Mouse (Mus musculus) thymus, postnatal 25 days (tissue): Measurements from ENCODE around the gene Ehd2.
"Not testable (repeated sequence)": the region's sequence is repeated elsewhere in the genome, so short reads cannot be mapped to it uniquely, and the experiment has no call there.

Experiments used
- DNase-seq: peaks from one replicate; pipeline ENCODE4 v3.0.0; 2022

Ehd2 gene

DNA sequence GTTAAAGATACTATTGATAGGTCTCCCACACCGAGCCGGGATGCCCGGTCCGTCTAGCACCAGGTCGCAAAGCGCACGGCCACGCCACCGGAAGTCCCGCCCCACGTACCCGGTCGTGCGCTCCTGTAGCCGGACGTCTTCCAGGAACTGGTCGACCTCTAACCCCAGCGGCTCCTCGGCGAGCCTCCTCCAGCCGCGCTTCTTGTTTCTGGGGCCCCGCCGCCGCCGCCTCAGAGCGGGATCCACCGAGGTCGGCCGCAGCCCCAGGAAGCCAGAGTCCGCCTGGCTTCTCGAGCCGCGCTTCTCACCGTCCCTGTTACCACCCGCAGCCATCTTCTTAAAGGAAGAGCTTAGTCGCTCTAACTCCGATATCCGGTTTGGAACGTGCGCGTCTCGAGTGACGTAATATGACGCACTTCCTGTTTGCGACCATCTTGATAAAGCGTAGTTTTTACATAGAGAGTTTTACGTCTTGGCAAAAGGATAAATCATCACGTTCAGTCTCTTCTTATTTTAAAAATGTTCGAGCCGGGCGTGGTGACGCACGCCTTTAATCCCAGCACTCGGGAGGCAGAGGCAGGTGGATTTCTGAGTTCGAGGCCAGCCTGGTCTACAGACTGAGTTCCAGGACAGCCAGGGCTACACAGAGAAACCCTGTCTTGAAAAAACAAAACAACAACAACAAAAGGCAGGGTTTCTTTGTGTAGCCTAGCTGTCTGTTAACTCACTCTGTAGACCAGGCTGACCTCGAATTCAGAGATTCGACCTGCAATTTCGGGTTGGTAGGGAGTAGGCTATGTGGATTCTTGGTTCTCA lies 21.4 kb downstream of the Ehd2 start, which contains the start of gene Nop53:
Nop53 (minus strand) TSS at position 354 of the 816 bp plus-strand sequence.
- DNase-seq, result peak; percentile 89

DNA sequence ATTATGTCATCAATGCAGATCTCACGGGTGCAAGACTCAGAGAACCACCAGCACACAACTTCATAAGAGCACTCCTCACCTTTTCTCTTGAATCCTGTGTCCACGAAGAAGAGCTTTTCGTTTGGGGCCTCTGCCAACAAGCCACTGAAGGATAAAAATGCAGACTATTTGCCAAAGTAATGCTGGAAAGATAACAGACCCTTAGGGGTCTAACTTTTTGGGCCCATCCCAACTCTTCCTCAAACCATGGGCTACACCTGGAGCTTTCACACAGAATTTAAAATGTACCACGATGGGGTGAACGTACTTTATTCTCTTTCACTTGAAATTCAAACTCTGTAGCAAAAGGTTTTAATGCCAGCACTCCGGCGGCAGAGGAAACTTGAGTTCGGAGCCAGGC lies 22.2 kb downstream of the Ehd2 start:
- DNase-seq, result no peak

DNA sequence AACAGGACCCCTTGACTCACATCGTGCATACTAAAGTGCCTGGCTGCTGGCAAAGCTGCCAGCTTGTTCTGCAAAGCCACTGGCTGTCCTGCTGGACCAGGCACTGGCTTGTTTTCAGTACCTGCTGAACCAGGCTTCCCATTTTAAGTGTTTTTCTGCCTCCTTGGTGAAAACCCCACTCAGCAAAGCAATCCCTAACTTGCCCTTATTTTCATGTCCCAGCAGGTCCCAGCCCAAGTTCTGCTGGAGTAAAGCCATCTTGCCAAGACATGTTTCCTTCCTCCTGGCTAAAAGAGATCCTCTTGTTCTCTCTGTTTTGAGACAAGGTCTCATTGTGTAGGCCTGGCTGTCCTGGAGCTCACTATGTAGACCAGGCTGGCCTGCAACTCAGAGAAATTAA lies 23.1 kb downstream of the Ehd2 start:
- DNase-seq, result no peak

DNA sequence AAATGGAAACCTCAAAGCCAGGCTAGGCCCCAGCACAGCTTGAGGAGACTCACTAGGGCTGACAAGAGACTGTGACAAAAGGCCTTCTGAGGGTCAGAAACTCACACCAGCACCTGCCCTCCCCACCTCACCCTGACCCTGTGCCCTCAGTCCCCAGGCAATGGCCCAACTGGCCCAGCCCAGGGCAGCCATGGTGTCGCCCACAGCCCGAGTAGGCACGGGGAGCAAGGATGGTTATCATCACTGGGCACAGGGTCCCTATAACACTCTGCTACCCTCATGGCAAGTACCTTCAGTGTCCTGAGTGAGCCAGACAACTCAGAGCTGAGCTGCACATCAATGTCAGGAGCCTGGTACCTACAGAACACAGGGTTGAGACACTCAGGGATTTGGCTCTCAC lies 28.7 kb downstream of the Ehd2 start:
- no peak for DNase-seq

DNA sequence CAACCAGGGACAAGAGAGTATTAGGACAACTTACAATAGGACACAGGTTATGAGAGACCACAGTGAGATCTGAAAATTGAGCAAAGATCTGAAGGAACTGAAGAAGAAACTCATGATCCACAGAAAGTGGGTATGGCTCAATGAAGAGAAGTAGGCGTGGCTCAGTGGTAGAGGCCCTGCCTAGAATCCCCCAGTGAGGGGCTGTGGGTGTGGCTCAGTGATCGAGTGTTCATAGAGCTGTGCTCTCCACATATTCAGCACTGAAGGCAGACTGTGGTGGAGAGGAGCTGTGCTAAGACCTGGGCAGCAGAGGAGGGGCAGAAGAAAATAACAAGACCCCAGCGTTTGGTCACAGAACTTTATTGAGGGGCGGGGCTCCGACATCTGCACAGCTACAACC lies 29.9 kb downstream of the Ehd2 start:
- DNase-seq, result no peak

DNA sequence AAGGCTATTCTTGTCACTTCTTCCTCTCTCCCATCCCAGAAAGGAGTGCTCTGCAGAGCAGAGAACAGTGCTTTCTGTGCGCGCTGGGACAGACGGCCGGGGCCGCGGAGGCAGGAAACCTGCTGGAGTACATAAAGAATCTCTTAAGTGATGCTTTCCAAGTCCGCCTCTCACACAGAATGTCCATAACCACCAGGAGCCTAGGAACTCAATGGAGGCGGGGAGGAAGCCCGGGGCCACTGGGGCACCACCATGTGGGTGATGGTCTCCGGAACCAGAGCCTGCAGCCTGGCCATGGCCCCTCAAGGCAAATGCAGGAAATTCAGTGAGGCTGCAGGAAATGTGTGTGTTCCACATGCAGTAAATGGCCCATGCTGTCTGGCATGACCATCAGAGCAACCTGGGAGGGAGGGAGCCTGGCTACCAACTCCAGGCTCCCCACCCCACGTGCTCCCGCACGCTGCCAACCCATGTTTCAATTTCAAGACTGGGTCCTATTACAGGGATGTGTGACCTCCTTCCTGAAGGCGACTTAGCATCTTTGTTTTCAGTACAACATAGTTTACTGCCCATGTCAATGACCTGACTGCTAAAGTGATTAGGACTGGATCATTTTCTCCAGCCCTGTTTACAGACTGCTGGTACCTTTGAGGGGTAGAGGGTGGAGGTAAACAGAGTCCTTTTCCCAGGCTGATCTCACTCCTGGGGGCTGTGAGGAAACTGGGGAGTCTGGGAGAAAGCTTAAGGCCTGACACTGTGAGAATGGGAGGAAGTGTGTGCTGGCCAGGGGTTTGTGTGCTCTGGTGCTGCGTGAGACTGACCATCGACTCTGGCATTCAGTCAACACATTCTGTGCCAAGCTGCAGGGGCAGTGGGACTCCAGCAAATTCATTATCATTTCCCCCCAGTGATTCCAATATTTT lies 33.7 kb downstream of the Ehd2 start:
- DNase-seq, result no peak

DNA sequence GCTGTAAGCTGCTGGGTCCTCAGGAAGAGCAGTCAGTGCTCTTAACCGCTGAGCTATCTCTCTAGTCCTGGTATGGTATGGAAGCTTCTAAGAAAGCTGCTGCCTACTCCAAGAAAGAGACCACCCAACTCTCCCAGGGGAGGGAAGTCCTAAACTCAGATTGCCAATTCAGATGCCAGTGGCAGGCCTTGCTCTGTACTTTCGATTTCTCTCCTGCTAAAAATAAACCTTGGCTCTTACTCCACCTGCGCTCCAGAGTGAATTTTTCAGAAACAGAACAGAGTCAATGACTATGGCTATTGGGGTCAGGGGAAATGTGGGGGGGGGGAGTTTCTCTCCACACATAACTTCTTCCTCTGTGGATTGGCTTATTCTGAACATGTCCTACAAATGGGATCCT lies 35.7 kb downstream of the Ehd2 start:
- no peak for DNase-seq

DNA sequence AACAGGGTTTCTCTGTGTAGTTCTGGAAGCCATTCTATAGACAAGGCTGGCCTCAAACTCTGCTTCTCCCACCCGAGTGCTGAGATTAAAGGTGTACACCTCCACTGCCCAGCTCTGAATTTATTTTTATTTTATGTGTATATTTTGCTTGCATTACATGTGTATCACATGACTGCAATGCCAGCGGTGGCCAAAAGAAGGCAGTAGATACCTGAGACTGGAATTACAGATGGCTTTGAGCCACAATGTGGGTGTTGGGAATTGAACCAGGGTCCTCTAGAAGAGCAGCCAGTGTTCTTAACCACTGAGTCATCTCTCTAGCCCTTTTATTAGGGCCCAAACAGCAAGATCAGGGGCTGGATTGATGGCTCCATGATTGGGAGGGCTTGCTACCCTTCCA lies 36.8 kb downstream of the Ehd2 start:
- DNase-seq, result no peak

DNA sequence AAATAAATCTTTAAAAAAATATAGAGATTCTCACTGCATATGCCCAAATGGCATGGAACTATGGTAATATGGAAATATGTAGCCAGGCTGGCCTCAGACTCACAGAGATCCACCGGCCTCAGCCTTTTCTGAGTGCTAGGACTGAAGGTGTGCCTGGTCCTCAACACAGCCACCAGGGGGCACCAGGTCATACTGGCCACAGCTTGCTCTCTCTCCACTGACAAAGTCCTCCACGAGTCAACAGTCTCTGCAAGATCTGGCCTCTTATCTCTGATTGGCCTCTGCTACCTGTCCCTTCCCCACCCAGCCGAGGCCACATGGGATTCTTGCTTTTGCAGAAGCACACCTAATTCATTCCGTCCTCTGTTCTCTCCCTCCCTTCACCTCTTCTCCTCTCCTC lies 37.5 kb downstream of the Ehd2 start:
- DNase-seq, result peak; percentile 63

DNA sequence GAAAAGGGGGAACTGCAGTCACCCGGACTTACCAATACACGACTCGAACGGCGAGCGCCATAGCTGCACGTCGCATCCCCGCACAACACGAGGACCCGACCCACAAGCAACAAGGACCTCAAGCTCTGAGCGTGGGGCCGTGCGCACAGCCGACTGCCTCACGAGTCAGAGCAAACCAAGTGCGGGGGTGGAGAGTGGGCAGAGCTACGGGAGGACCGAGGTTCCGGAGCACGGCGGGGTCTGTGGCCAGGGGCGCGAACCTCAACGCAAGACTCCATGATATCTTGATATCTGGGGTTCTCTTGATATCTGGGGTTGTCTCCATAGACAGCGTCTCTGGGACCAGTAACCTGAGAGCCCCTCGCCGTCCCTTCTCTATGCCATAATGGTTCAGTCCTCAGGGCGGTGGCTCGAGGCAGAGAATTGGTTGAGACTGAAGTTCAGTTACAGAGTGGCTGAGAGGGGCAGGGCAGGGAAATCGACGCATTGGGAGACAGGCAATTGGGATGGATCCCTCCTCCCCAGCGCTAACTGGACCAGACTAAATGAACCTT lies 45.1 kb downstream of the Ehd2 start, which contains the start of gene Selenow:
Selenow (minus strand) TSS at position 183 of the 554 bp plus-strand sequence.
- DNase-seq, result peak; percentile 93

DNA sequence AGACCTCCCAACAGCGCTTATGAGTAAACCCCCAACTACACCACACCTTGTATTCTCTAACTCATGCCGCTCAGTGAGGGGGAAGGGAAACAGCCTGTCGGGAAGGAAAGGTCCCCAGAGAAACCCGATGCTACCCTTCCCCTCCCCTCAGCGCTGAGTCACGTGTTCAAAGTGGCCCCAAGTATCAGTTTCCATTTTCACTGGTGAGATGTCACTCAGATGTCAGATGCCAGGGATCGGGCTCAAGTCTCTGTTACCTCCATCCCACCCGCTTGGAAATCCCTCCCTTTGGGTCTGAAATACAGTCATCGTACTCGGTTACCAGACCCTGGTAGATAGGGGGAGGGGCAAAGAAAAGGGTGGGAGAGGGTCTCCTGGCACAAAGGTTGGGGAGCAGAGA lies 45.6 kb downstream of the Ehd2 start:
- DNase-seq, result peak; percentile 58

DNA sequence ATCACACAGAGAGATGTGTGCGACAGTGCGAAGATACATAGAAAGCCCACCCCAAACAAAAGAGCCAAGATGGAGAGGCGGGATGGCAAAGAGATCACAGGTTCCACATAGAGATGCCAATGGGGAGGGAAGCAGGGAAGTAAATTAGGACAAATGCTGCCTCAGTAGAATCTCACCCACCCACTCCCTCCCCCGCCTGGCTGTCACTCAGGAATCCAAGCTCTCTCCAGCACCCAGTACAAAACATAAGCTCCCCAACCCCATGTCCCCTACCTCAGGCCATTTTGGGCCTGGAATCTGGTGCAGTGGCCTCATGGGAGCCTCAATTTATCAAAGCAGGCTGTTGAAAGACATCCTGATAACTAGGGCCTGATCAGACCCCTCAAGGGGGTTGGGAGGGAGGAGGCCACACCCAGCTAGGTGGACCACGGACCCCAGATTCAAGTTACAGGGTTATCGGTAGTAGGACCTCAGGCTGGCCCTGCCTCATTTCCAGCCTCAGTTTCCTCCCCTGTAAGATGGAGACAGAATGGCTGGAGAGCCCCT lies 46.6 kb downstream of the Ehd2 start:
- DNase-seq, result no peak

DNA sequence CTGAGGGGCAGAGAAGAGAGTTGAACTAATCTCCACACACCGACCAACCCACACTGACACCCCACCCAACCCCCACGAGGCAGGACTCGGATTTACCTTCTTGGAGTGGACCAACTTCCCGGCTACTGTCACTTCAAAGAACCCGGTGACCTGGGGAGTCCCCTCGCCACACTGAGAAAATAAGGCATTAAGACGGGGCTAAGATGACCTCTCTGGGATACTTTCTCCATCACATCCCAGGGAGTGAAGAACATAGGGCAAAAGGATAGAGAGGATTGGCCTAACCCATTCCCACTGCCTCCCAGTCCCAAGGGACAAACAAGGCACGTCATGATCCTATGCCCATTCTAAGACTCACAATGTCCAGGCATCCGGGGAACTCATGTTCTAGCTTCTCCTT lies 47.4 kb downstream of the Ehd2 start:
- no peak for DNase-seq

DNA sequence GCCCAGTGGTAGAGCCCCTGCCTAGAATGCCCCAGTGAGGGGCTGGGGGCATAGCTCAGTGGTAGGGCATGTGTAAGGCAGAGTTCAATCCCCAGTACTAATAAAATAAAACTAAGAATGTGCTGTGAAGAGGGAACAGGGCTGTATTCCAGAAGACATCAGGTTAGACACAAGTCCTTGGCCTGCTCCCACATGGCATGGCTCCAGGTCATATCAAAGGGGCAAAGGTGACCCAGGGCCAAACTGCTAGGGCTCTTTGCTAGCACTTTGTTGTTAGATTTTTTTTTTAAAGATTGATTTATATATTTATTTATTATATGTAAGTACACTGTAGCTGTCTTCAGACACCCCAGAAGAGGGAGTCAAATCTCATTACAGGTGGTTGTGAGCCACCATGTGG lies 49.0 kb downstream of the Ehd2 start:
- DNase-seq, result no peak

DNA sequence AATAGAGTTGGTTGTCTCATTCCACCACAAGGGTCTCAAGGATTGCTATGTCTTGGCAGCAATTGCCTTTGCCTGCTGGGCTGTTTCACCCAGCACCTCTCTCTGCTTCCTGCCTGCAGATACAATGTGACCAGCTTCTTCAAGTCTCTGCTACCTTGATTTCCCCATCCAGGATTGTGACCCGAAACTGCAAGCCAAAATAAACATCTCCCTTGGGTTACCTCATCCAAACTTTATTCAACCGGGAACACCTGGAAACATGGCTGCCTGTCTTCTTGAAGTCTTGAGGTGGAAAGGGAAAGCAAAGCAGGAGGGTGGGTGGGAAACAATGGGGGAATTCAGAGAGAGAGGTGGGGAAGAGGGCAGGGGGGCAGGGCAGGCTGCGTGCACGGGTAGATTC lies 50.4 kb downstream of the Ehd2 start:
- DNase-seq, result no peak

DNA sequence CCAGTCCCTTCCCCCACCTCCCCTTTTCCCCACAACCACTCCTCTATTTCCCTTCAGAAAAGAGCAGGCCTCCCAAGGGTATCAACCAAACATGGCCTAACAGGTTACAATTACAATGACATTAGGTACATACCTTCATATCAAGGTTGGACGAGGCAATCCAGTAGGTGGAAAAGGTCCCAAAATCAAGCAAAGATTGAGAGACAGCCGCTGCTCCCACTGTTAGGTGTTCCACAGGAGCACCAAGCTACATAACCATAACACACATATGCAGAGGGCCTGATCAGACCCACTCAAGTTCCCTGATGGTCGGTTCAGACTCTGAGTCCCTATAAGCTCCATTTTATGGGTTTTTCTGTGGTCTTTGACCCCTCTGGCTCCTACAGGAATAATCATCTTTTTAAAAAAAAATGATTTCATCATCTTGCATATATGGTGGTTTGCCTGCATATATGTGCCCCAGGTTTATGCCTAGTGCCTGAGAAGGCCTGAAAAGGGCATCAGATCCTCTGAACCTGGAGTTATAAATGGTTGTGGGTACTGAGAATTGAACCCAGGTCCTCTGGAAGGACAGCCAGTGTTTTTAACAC lies 51.1 kb downstream of the Ehd2 start:
- no peak for DNase-seq

DNA sequence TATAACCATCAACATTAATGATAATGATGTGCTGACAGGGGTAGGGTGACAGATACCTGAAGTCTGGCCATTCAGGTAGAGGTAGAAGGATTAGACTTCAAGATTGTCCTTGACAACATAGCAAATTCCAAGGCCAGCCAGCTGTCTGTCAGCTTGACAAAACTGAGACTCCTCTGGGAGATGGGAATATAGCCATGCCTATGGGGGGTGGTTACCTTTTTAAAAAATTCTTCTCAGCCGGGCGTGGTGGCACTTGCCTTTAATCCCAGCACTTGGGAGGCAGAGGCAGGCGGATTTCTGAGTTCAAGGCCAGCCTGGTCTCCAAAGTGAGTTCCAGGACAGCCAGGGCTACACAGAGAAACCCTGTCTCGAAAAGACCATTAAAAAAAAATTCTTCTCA lies 51.7 kb downstream of the Ehd2 start:
- not testable (repeated sequence) for DNase-seq

DNA sequence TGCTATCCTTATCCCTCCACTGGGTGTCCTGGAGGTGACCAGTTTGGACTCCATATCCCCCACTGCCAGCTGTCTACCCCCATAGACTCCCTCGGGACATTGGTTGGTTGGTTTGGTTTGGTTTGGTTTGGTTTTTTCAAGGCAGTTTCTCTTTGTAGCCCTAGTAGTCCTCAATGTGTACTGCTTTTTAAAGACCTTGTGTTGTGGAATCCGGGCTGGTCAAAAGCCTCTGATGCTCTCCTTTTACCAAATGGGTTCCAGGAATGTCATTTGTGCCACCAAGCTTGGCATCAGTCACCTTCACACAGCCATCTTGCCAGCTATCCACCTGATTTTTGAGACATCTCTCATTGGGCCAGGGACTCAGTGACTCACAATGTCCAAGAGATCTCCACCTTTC lies 52.6 kb downstream of the Ehd2 start:
- no peak for DNase-seq

DNA sequence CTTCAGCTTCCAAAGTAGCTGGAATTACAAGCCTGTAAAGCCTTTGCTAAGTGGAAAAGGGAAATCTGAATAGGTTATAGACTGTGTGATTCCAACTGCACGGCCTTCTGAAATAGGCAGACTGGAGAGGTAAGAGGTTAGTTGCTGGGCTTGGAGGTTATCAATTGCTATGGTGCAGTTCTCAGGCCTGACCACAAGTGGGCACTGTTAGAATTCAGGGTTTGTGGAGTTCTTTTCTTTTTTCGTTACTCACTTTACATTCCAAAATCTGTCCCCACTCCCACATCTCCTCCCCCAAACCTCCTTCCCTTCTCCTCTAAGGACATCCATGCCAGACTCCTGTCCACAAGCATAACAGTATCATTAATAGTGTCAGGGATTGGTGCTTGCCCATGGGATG lies 53.1 kb downstream of the Ehd2 start:
- peak; percentile 52 for DNase-seq

DNA sequence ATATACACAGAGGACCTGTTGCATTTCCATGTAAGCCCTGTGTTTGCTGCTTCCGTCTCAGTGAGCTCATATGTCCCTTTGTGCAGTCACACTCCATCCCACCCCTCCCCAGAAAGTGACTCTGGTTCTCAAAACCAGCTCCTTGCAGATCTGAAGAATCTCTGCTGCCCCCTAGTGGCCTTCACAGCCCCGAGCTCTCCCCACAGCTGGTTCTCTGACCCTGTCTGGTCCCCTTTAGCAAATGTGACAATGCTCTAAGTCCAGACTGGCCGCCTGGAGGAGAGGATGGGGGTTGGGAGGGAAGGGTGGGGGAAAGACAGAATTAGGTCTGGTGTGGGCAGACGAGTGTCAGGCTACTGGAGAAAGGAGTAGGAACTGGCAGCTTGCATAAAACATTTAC lies 55.2 kb downstream of the Ehd2 start:
- peak; percentile 70 for DNase-seq

DNA sequence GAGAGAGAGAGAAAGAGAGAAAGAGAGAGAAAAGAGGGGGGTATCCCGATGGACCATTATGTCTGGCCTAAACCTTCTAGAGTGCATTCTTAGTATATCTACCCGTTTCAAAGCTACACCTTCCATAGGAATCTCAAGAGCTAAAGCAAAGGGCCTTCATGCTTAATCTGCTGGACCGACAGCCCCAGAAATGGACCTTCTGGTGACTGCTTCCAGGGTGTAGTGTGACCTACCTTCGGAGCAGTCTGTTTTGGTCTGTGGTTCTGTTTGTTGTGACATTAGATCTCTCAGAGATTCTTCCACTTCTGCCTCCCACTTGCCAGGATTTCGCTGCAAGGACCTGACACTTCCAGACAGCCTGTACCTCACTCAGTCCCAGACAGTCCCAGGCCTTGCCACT lies 56.8 kb downstream of the Ehd2 start:
- DNase-seq, result no peak

DNA sequence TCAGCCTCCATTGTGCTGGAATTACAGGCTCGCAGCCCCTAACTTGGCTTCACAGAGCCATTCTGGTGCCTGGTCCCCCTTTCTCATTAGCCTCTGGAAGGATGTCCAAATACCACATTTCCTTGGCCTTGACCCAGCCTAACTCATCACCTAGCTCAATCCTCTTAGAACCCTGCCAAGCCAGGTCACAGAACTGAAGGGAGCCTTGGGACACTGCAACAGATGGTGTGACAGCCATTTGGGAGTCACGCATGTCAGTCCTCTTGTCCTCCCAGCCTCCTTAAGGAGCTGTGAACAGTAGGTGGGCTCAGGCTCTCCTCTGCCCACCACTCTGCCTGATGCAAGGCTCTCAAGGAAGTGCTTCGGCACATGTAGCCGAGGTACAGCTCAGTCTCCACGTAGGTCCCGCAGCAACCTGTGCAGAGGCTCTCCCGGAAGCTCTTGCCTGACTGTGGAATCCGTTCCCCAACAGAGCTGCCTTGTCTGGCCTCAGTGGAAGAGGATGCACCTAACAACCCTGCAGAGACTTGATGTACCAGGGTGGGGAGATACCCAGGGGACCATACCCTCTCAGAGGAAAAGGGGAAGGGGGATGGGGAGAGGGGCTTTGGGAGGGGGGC lies 59.3 kb downstream of the Ehd2 start:
- DNase-seq, result no peak
